Mouse (Mus musculus): Measurements from ENCODE around the gene Snx27. TPM values are rescaled to one million over a fixed set of nuclear protein-coding genes. Genes with fewer than 3 reads are reported as not detected.

The Snx27 gene
- total and polyA plus RNA-seq, 3 experiments, result 36.9 to 123 (median 45.4) TPM

- peaks cover 19 to 26% of the 10 kb centered on the region in 2 experiments for H3K4me1 ChIP-seq (ENCODE audit: control insufficient read depth in 1 of 2, insufficient read depth in 2 of 2, low read length in 2 of 2)
- peak; percentile 93 for DNase-seq (ENCODE audit: low read depth, low spot score)
Observed at GRCm38 (mm10) chr3:94595871-94596287, 13.4 kb upstream of the Snx27 start.

GRCm38 (mm10) chr3:94591066-94591465 lies 8.6 kb upstream of the Snx27 start:
- no peak overlapping the region for H3K27ac ChIP-seq (ENCODE audit: control insufficient read depth, low read depth, low read length)
- H3K4me3 ChIP-seq (ENCODE audit: control insufficient read depth in 1 of 2, insufficient read depth in 1 of 2, low read depth in 2 of 2, low read length in 2 of 2), result no peak overlapping the region
- H3K36me3 ChIP-seq (ENCODE audit: control insufficient read depth in 1 of 2, insufficient read depth in 2 of 2, low read length in 2 of 2), result peaks cover 0 to 1% of the 10 kb centered on the region in 2 experiments; a peak in 2 of 4 replicates
- no peak overlapping the region for H3K9ac ChIP-seq (ENCODE audit: control insufficient read depth, low read depth, low read length, poor library complexity, severe bottlenecking)
- peaks cover under 1 to 6% of the 10 kb centered on the region in 2 experiments; a peak in 1 of 4 replicates for H3K4me1 ChIP-seq (ENCODE audit: control insufficient read depth in 1 of 2, insufficient read depth in 2 of 2, low read length in 2 of 2)
- DNase-seq (ENCODE audit: low read depth, low spot score), result no peak
- no peaks in the 10 kb centered on the region for H3K79me2 ChIP-seq (ENCODE audit: control insufficient read depth, insufficient read depth, low read length, poor library complexity)
- H3K9me3 ChIP-seq (replicated peaks; ENCODE audit: insufficient read depth, low read length), result no peaks in the 10 kb centered on the region
- no peaks in the 10 kb centered on the region for H3K27me3 ChIP-seq (ENCODE audit: control insufficient read depth in 1 of 2, insufficient read depth in 2 of 2, low read length in 2 of 2)
- TF ChIP-seq JUND (IDR thresholded peaks at IDR 0.05; ENCODE audit: low read depth, low read length) (no peak), EP300 (IDR thresholded peaks at IDR 0.05; ENCODE audit: low read depth in 1 of 2, low read length in 2 of 2) (no peak), TBP (IDR thresholded peaks at IDR 0.05; ENCODE audit: low read depth, low read length) (no peak), RAD21 (IDR thresholded peaks at IDR 0.05; ENCODE audit: low read depth, low read length) (no peak), CHD2 (IDR thresholded peaks at IDR 0.05; ENCODE audit: low read length) (no peak), BHLHE40 (IDR thresholded peaks at IDR 0.05; ENCODE audit: borderline replicate concordance, low read depth, low read length) (no peak), CTCF (IDR thresholded peaks at IDR 0.05 in 2 of 3, conservative IDR thresholded peaks at IDR 0.05 in 1 of 3; ENCODE audit: control insufficient read depth in 1 of 3, insufficient read depth in 1 of 3, low read depth in 2 of 3, low read length in 3 of 3, poor library complexity in 1 of 3, severe bottlenecking in 1 of 3) (no peak), SIN3A (IDR thresholded peaks at IDR 0.05; ENCODE audit: low read length) (no peak), USF2 (IDR thresholded peaks at IDR 0.05; ENCODE audit: borderline replicate concordance in 1 of 2, insufficient read depth in 1 of 2, low read depth in 1 of 2, low read length in 2 of 2) (no peak), GABPA (IDR thresholded peaks at IDR 0.05; ENCODE audit: low read depth, low read length) (no peak), MYB (IDR thresholded peaks at IDR 0.05; ENCODE audit: low read depth, low read length) (no peak), USF1 (IDR thresholded peaks at IDR 0.05; ENCODE audit: low read depth, low read length) (no peak)

More at GRCm38 (mm10) chr3:94595871-94596287, 13.4 kb upstream of the Snx27 start:
- no peak for TF ChIP-seq NELFE (IDR thresholded peaks at IDR 0.05; ENCODE audit: low read depth, low read length)
- peak; percentile 86 for TF ChIP-seq SIN3A (IDR thresholded peaks at IDR 0.05; ENCODE audit: low read length)
- TF ChIP-seq USF1 (IDR thresholded peaks at IDR 0.05; ENCODE audit: low read depth, low read length), result no peak
- TF ChIP-seq POLR2A (IDR thresholded peaks at IDR 0.05; ENCODE audit: control insufficient read depth in 1 of 2, insufficient read depth in 1 of 2, low read depth in 1 of 2, low read length in 2 of 2, poor library complexity in 1 of 2), result peak in 1 of 2 experiments; percentile 42; a peak in 2 of 4 replicates
- peak; percentile 71 for TF ChIP-seq ZNF384 (IDR thresholded peaks at IDR 0.05; ENCODE audit: low read depth, low read length)
- 0 out of 2 replicates have a peak, but pooled peaks have one; percentile 15 for TF ChIP-seq HCFC1 (IDR thresholded peaks at IDR 0.05; ENCODE audit: low read depth, low read length)
- peak; percentile 84 for TF ChIP-seq RCOR1 (IDR thresholded peaks at IDR 0.05; ENCODE audit: low read depth, low read length)
- TF ChIP-seq ETS1 (IDR thresholded peaks at IDR 0.05; ENCODE audit: low read depth, low read length), result peak; percentile 73
- TF ChIP-seq ELF1 (IDR thresholded peaks at IDR 0.05; ENCODE audit: low read depth, low read length), result no peak
- TF ChIP-seq BHLHE40 (IDR thresholded peaks at IDR 0.05; ENCODE audit: borderline replicate concordance, low read depth, low read length), result peak; percentile 80
- TF ChIP-seq MAFK (IDR thresholded peaks at IDR 0.05; ENCODE audit: borderline replicate concordance, low read depth, low read length), result peak; percentile 41; the same call in 1 of the 2 replicates
- TF ChIP-seq JUND (IDR thresholded peaks at IDR 0.05; ENCODE audit: low read depth, low read length), result 0 out of 2 replicates have a peak, but pooled peaks have one; percentile 55
- TF ChIP-seq MAX (IDR thresholded peaks at IDR 0.05; ENCODE audit: low read length), result peak; percentile 91
- TF ChIP-seq E2F4 (IDR thresholded peaks at IDR 0.05; ENCODE audit: borderline replicate concordance, low read depth, low read length), result 0 out of 2 replicates have a peak, but pooled peaks have one; percentile 25
- no peak for TF ChIP-seq CHD1 (IDR thresholded peaks at IDR 0.05; ENCODE audit: low read depth, low read length)
- no peak for TF ChIP-seq USF2 (IDR thresholded peaks at IDR 0.05; ENCODE audit: borderline replicate concordance in 1 of 2, insufficient read depth in 1 of 2, low read depth in 1 of 2, low read length in 2 of 2)
- TF ChIP-seq CTCF (IDR thresholded peaks at IDR 0.05 in 2 of 3, conservative IDR thresholded peaks at IDR 0.05 in 1 of 3; ENCODE audit: control insufficient read depth in 1 of 3, insufficient read depth in 1 of 3, low read depth in 2 of 3, low read length in 3 of 3, poor library complexity in 1 of 3, severe bottlenecking in 1 of 3), result no peak
- peak; percentile 52 for TF ChIP-seq TCF12 (IDR thresholded peaks at IDR 0.05; ENCODE audit: low read depth, low read length)
- peak; percentile 87 for TF ChIP-seq GATA1 (IDR thresholded peaks at IDR 0.05; ENCODE audit: low read depth, low read length)
- TF ChIP-seq NRF1 (IDR thresholded peaks at IDR 0.05; ENCODE audit: insufficient read depth, low read depth, low read length, poor library complexity, severe bottlenecking), result peak; percentile 10; the same call in 1 of the 2 replicates
- peak; percentile 55; the same call in 1 of the 2 replicates for TF ChIP-seq TBP (IDR thresholded peaks at IDR 0.05; ENCODE audit: low read depth, low read length)
- peak; percentile 90 for TF ChIP-seq MYC (IDR thresholded peaks at IDR 0.05; ENCODE audit: low read depth, low read length)
- no peak for TF ChIP-seq ZKSCAN1 (IDR thresholded peaks at IDR 0.05; ENCODE audit: low read depth, low read length)
- TF ChIP-seq CHD2 (IDR thresholded peaks at IDR 0.05; ENCODE audit: low read length), result peak; percentile 80
- TF ChIP-seq MXI1 (IDR thresholded peaks at IDR 0.05; ENCODE audit: low read depth, low read length), result peak; percentile 93
- TF ChIP-seq POLR2AphosphoS5 (IDR thresholded peaks at IDR 0.05; ENCODE audit: borderline replicate concordance, low read depth, low read length), result no peak
- peak; percentile 70 to 72 for TF ChIP-seq EP300 (IDR thresholded peaks at IDR 0.05; ENCODE audit: low read depth in 1 of 2, low read length in 2 of 2)
- no peak for TF ChIP-seq ZC3H11A (IDR thresholded peaks at IDR 0.05; ENCODE audit: low read depth, low read length)
- no peak overlapping the region for H3K9ac ChIP-seq (ENCODE audit: control insufficient read depth, low read depth, low read length, poor library complexity, severe bottlenecking)
- H3K27me3 ChIP-seq (ENCODE audit: control insufficient read depth in 1 of 2, insufficient read depth in 2 of 2, low read length in 2 of 2), result no peaks in the 10 kb centered on the region
- H3K36me3 ChIP-seq (ENCODE audit: control insufficient read depth in 1 of 2, insufficient read depth in 2 of 2, low read length in 2 of 2), result peaks cover 0 to 22% of the 10 kb centered on the region in 2 experiments; a peak in 2 of 4 replicates
- peak overlapping the region in 1 of 2 experiments; percentile 2; a peak in 1 of 4 replicates for H3K4me3 ChIP-seq (ENCODE audit: control insufficient read depth in 1 of 2, insufficient read depth in 1 of 2, low read depth in 2 of 2, low read length in 2 of 2)
- no peaks in the 10 kb centered on the region for H3K9me3 ChIP-seq (replicated peaks; ENCODE audit: insufficient read depth, low read length)
- H3K79me2 ChIP-seq (ENCODE audit: control insufficient read depth, insufficient read depth, low read length, poor library complexity), result no peaks in the 10 kb centered on the region
- H3K27ac ChIP-seq (ENCODE audit: control insufficient read depth, low read depth, low read length), result peak overlapping the region; percentile 40

All from MEL (cell line).